Mouse (Mus musculus) fibroblast of lung, adult 2 months (primary cell): ENCODE results near the gene Mlh1.

Experiments
- DNase-seq: peaks from one replicate; pipeline ENCODE4 v3.0.0-alpha.2; 2011; ENCODE audit warnings: low read depth

Gene Mlh1

GRCm38 (mm10) chr9:111285676-111286075, 14.1 kb upstream of the Mlh1 start:
- no peak for DNase-seq

- DNase-seq = no peak
These were observed 13.5 kb upstream of the Mlh1 start for GRCm38 (mm10) chr9:111285061-111285460.

DNA sequence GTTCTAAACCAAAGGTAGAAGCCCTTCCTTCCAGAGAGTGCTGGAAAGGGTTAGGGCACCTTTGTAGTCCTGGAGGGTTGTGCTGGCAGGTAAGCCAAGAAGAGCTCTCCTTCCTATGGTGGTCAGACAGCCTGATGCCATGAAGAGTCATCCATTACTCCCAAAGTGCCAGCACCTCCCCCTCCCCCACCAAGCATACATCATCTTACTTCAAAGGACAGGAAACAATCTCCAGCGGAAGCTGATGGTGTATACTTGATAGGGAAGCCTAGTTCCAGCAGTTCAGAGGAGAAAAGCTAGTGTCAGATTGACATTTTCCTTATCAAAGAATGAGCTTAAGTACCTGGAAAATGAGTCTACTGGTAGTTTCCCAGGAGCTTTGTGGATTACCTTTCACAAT, 3.6 kb upstream of the Mlh1 start:
- no peak for DNase-seq

- no peak for DNase-seq
These were observed 2.4 kb upstream of the Mlh1 start for GRCm38 (mm10) chr9:111273958-111274357.

GRCm38 (mm10) chr9:111272996-111273785, 1.6 kb upstream of the Mlh1 start:
- no peak for DNase-seq

- DNase-seq = no peak
These were observed 765 bp upstream of the Mlh1 start for GRCm38 (mm10) chr9:111272356-111272755.

GRCm38 (mm10) chr9:111271056-111271433, 546 bp downstream of the Mlh1 start:
- no peak for DNase-seq

- no peak for DNase-seq
These were observed 985 bp downstream of the Mlh1 start for GRCm38 (mm10) chr9:111270606-111271005.

DNA sequence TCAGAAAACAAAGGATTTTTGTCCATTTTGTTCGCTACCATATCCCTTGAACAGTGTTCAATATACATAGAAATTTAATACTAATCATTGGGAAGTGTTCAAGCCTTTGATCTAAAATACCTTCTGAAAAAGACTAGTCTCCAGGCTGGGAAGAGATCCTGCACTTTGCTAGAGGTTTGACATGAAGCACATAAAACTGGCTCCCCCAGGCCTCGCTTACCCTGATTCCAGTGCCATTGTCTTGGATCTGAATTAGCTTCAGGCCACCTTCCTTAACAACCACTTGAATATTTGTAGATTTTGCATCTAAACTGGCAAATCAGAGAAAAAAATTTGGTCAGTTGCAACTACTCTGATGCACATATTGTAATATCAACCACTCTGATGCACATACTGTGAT, 3.6 kb downstream of the Mlh1 start:
- DNase-seq = no peak

GRCm38 (mm10) chr9:111261356-111261755, 10.2 kb downstream of the Mlh1 start:
- DNase-seq = no peak

DNA sequence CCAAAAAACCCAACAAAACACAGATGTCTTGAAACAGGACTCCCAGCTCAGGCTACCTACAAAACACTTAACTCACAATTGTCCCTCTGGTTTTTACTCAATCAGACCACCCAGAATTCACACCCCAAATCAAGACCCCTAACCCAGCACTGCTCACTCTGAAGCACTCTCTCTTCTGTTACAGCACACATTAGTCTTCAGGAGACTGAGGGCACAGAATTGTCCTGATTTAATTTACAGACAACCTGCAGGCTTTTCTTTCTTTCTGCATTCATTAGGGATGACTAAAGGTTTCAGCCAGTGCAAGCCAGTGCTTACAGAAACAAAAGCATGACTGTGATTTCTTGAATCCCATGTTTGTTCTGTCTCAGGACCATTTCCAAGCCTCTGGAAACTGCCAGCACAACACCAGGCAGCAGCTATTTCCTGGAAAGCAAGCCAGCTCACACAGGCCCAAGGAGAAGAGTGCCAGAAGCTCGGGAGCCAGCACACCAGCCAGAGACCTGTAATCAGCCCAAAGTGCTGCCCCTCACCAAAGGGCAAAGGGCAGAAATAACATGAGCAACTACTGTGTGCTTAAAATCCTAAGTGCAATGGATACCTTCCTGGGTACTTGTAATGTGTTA, 11.1 kb downstream of the Mlh1 start:
- peak; percentile 91 for DNase-seq

DNA sequence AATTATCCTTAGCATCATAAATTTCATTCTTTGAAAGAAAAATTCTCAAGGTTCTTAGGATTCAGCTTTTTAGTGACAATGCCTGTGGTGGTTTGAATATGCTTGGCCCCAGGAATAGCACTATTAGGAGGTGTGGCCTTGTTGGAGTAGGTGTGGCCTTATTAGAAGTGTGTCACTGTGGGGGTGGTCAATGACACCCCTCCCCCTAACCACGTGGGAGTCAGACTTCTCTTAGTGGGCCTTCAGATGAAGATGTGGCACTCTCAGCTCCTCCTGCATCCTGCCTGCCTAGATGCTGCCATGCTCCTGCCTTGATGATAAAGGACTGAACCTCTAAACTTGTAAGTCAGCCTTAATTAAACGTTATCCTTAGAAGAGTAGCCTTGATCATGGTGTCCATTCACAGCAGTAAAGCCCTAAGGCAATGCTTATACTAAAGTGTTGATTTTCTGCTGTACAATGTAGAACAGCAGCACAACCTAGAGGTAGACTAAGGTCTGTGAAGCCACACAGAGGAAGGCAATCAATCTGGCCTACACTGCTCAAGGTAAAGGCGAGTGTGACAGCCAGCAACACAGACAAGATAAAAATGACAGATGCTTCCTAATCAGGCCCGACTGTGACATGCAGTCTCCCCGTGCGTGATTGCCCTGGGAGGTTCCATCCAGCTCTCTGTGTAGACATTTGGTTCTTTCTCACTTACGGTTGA, 19.3 kb downstream of the Mlh1 start:
- no peak for DNase-seq

GRCm38 (mm10) chr9:111247682-111248246, 23.8 kb downstream of the Mlh1 start:
- no peak for DNase-seq

GRCm38 (mm10) chr9:111245546-111245945, 26.0 kb downstream of the Mlh1 start:
- DNase-seq = no peak

- no peak for DNase-seq
These were observed 28.2 kb downstream of the Mlh1 start for GRCm38 (mm10) chr9:111243384-111243783.

DNA sequence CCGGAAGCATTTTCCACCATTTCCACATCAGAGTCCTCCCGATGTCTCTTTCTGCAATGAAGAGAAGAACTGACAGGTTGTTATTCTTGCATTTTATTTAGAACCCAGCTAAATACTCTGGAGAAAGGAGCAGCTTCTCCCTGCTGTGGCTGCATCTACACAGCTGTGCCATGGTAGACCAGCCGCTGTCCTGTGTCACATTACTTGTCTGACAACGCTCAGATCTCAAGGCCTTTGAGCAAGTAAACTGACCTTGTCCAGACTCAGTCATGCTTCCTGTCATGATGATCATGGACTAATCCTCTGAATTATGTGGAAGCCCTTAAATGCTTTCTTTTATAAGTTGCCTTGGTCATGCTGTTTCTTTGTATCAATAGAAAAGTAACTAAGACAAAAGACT, 31.8 kb downstream of the Mlh1 start:
- DNase-seq = no peak

- DNase-seq = no peak
These were observed 33.9 kb downstream of the Mlh1 start for GRCm38 (mm10) chr9:111237726-111238125.

DNA sequence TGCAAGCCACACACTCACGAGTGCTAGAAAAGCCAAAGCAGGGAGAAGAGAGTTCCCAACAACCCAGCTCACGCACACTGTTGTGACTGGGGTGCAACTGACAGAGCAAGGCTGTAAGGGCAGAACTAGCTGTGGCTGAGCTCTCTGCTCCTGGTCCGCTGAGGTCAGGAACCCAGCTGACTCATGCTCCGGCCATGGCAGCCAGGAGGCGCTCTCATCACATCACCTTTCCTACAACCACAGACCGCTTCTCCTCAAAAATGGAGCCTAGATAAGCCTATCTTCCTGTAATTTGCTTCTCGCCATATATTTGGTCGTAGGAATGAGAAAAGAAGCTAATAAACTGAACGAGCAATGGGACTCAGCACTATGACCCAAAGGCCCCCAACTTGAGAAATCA, 36.9 kb downstream of the Mlh1 start:
- no peak for DNase-seq

GRCm38 (mm10) chr9:111228446-111228845, 43.1 kb downstream of the Mlh1 start:
- DNase-seq = no peak

GRCm38 (mm10) chr9:111223406-111223805, 48.2 kb downstream of the Mlh1 start:
- DNase-seq = no peak

- DNase-seq = no peak
These were observed 50.0 kb downstream of the Mlh1 start for GRCm38 (mm10) chr9:111221580-111221979.

GRCm38 (mm10) chr9:111220551-111221080, 51.0 kb downstream of the Mlh1 start:
- no peak for DNase-seq

DNA sequence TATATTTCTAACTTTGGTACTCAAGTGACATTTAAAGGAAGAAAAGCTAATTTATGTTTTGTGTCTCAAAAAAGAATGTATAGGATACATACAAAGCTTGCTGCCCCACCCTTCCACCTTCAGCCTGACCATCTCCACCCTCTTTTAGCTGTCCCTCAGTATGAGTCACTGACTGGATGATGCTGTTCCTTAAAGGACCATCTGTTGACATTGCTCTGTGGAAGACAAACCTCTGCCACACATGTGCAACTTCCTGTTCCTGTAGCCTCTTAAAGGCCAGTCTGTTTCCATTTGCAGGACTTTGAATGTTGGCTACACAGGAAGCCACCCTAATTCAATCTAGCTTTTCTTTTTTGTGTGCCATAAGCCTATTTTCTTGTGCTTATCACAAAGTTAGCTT, 55.2 kb downstream of the Mlh1 start:
- DNase-seq = no peak
